Mouse (Mus musculus) stomach, postnatal 0 days (tissue): ENCODE results near the gene Zbtb9.

Experiments used
- CTCF ChIP-seq: IDR thresholded peaks from 2 replicates; pipeline ENCODE4 v1.5.1; 2016; ENCODE audit warnings: antibody characterized with exemption, low read depth, mild to moderate bottlenecking, moderate library complexity
- EP300 ChIP-seq: optimal IDR thresholded peaks from 2 replicates; pipeline ENCODE3; 2016; ENCODE audit warnings: antibody characterized with exemption

- TF ChIP-seq EP300 (no peak), CTCF (no peak)
Observed at GRCm38 (mm10) chr17:27021736-27022135, 48.8 kb downstream of the Zbtb9 start.
